Mouse (Mus musculus): ENCODE data around the gene Tgfa. TPM values are rescaled to one million over a fixed set of nuclear protein-coding genes. Genes with fewer than 3 reads are reported as not detected.

Tgfa gene
- polyA plus RNA-seq, 1 experiment, result 3.2 TPM

DNA sequence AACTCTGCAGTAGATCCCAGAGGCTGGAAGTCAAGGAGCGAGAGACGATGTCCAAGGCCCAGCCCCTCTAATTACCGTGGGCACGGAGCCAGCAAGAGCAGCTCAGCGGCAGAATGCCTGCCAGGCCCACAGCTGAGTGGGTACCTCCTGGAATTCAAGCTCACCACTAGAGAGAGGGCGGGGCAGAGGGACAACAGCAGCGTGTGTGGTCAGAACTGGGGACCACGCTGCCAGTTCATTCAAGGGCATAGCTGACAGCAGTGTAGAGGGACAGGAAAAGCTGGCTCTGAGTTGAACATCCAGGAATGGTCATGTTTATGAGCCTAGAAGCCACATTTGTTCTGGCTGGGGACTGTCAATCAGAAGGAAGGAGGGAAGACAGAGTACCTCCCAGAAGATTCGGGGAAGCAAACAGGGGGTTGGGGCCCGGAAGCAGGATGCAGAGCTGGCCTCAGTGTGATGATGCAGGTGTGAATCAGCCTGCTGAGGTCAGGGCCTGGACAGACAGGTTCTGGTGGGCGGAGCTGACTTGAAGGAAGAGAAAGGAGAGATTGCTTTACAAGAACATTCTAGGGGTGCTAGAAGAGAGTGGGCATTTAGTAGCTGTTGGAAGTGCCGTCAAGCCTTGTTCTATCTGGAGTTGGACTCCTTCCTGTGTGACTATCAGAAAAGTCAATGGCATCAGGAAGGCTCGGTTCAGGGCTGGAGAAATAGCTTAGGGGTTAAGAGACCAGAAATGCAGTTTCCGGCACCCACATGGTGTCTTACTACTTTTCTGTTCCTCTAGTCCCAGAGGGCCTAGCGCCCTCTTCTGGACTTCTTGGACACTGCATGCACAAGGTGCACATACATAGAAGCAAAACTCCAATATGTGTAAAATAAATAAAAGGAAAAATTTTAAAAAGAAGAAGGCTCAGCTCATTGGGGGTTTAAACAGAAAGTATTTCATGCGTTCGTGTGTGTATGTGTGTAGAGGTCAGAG lies 37.5 kb upstream of the Tgfa start:
- Histone ChIP-seq H3K36me3 (ENCODE audit: control insufficient read depth, insufficient read depth, low read length) (no peaks in the 10 kb centered on the region), H3K4me3 (ENCODE audit: insufficient read depth, low read depth, low read length) (no peak overlapping the region), H3K4me1 (ENCODE audit: control insufficient read depth, insufficient read depth, low read length) (no peaks in the 10 kb centered on the region), H3K27ac (ENCODE audit: insufficient read depth, low read depth, low read length) (no peak overlapping the region), H3K27me3 (replicated peaks; ENCODE audit: control insufficient read depth, insufficient read depth, low read length) (no peaks in the 10 kb centered on the region)
- no peak for TF ChIP-seq POLR2A (IDR thresholded peaks at IDR 0.05; ENCODE audit: low read depth, low read length)
- no peak for TF ChIP-seq CTCF (conservative IDR thresholded peaks at IDR 0.05; ENCODE audit: insufficient read depth, insufficient read length, low read depth, low read length)
- DNase-seq, result peak; percentile 43
- 49% methylated on average over 17 of the region's 17 CpGs for WGBS

DNA sequence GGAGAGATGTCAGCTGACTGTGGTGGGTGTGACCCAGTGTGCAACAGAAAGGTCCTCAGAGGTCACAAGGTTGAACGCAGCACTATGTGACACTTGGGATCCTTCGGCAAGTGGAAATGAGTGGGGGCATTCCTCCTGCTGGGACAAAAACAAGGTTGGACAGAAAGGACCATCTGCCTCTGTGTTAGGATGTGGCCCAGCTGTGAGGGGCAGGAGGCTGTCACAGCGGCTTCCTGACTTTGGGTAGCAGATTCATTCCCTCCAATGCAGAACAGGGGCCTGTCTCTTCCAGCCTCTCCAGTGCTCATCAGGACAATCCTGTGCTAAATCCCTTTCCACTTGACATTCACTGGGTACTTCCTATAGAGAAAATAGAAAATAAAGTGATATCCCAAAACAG lies 34.1 kb upstream of the Tgfa start:
- Histone ChIP-seq H3K27me3 (replicated peaks; ENCODE audit: control insufficient read depth, insufficient read depth, low read length) (no peaks in the 10 kb centered on the region), H3K36me3 (ENCODE audit: control insufficient read depth, insufficient read depth, low read length) (no peaks in the 10 kb centered on the region), H3K4me3 (ENCODE audit: insufficient read depth, low read depth, low read length) (no peak overlapping the region), H3K4me1 (ENCODE audit: control insufficient read depth, insufficient read depth, low read length) (no peaks in the 10 kb centered on the region), H3K27ac (ENCODE audit: insufficient read depth, low read depth, low read length) (no peak overlapping the region)
- TF ChIP-seq CTCF (conservative IDR thresholded peaks at IDR 0.05; ENCODE audit: insufficient read depth, insufficient read length, low read depth, low read length) (no peak), POLR2A (IDR thresholded peaks at IDR 0.05; ENCODE audit: low read depth, low read length) (no peak)
- 59% methylated on average over 3 of the region's 3 CpGs for whole genome bisulfite sequencing
- no peak for DNase-seq

DNA sequence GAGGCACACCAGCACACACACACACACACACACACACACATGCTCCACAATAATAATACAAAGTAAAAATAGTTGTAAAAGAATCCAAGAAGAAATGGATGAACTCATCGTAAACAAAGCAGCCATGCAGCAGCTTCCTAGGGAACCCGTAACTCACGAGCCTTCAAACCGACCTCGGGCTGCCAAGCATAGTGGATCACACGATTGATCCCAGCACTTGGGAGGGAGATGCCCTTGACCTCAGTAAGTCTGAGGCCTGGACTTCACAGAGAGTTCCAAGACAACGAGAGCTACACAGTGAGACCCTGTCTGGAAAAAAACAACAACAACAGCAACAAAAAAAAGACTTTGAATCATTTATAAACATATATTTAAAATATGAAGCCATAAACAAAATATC lies 33.4 kb upstream of the Tgfa start:
- TF ChIP-seq POLR2A (IDR thresholded peaks at IDR 0.05; ENCODE audit: low read depth, low read length), result no peak
- TF ChIP-seq CTCF (conservative IDR thresholded peaks at IDR 0.05; ENCODE audit: insufficient read depth, insufficient read length, low read depth, low read length), result no peak
- no peak overlapping the region for H3K27ac ChIP-seq (ENCODE audit: insufficient read depth, low read depth, low read length)
- H3K36me3 ChIP-seq (ENCODE audit: control insufficient read depth, insufficient read depth, low read length), result no peaks in the 10 kb centered on the region
- H3K27me3 ChIP-seq (replicated peaks; ENCODE audit: control insufficient read depth, insufficient read depth, low read length), result no peaks in the 10 kb centered on the region
- no peak for DNase-seq
- 32% methylated on average over 7 of the region's 7 CpGs for WGBS
- H3K4me1 ChIP-seq (ENCODE audit: control insufficient read depth, insufficient read depth, low read length), result no peaks in the 10 kb centered on the region
- no peak overlapping the region for H3K4me3 ChIP-seq (ENCODE audit: insufficient read depth, low read depth, low read length)

DNA sequence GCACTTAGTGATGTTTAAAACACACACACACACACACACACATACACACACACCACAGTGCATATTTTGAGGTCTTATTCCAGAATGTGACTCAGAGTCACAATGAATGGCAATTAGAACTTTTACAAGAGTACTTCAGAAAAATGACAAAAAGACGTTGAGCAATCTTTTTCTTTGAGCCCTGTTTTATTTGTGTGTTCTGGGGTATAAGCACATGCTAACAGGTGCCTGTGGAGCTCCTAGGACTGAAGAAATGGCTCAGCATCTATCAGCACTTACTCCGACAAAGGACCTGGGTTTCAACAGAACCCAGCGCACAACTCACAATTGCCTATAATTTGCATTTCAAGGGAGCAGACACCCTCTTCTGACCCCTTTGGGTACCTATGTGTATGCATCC lies 31.0 kb upstream of the Tgfa start:
- H3K36me3 ChIP-seq (ENCODE audit: control insufficient read depth, insufficient read depth, low read length), result no peaks in the 10 kb centered on the region
- no peak for DNase-seq
- WGBS, result 76% methylated on average over 3 of the region's 3 CpGs
- no peak overlapping the region for H3K27ac ChIP-seq (ENCODE audit: insufficient read depth, low read depth, low read length)
- no peak overlapping the region for H3K4me3 ChIP-seq (ENCODE audit: insufficient read depth, low read depth, low read length)
- TF ChIP-seq POLR2A (IDR thresholded peaks at IDR 0.05; ENCODE audit: low read depth, low read length) (no peak), CTCF (conservative IDR thresholded peaks at IDR 0.05; ENCODE audit: insufficient read depth, insufficient read length, low read depth, low read length) (no peak)
- H3K27me3 ChIP-seq (replicated peaks; ENCODE audit: control insufficient read depth, insufficient read depth, low read length), result no peaks in the 10 kb centered on the region
- H3K4me1 ChIP-seq (ENCODE audit: control insufficient read depth, insufficient read depth, low read length), result no peaks in the 10 kb centered on the region

DNA sequence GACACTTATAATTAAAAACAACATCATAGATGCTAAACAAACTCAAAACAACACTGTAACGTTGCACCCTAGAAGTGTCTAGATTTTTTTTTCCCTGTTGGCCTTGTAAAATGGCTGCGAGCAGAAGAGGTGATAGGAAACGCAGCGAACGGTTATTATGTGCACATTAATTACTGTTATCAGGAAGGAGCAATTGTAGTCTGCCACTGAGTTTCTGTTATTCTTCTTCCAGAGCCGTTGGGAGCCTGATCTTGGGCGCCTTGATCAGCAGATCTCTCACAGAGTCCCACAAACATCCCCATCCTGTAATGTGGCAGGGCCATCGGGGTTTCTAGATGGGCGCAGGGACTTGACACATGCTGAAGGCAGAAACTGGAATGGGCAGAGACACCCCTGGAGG lies 28.6 kb upstream of the Tgfa start:
- Histone ChIP-seq H3K27me3 (replicated peaks; ENCODE audit: control insufficient read depth, insufficient read depth, low read length) (no peaks in the 10 kb centered on the region), H3K27ac (ENCODE audit: insufficient read depth, low read depth, low read length) (no peak overlapping the region), H3K4me3 (ENCODE audit: insufficient read depth, low read depth, low read length) (no peak overlapping the region), H3K4me1 (ENCODE audit: control insufficient read depth, insufficient read depth, low read length) (no peaks in the 10 kb centered on the region), H3K36me3 (ENCODE audit: control insufficient read depth, insufficient read depth, low read length) (no peaks in the 10 kb centered on the region)
- DNase-seq, result no peak
- 81% methylated on average over 9 of the region's 9 CpGs for WGBS
- TF ChIP-seq CTCF (conservative IDR thresholded peaks at IDR 0.05; ENCODE audit: insufficient read depth, insufficient read length, low read depth, low read length), result no peak
- no peak for TF ChIP-seq POLR2A (IDR thresholded peaks at IDR 0.05; ENCODE audit: low read depth, low read length)

DNA sequence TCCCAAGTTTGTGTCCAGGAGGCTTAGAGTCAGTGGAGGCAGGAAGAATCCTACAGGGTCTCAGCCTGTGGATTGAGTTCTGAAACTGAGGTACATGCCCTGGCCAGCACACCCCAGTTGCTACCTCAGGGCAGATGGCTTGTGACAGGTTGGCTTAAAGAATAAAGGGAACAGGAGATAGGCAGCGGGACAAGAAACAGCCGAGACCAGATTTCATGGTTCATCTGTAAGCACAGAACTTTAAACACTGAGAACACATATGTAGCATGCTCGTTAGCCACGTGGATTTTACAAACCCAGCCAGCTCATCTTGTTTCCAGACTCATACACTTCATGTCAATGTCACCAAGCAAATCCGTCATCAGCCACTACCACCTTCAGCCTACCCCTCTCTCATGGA lies 27.2 kb upstream of the Tgfa start:
- 86% methylated on average over 5 of the region's 5 CpGs for WGBS
- Histone ChIP-seq H3K36me3 (ENCODE audit: control insufficient read depth, insufficient read depth, low read length) (no peaks in the 10 kb centered on the region), H3K27ac (ENCODE audit: insufficient read depth, low read depth, low read length) (no peak overlapping the region), H3K4me3 (ENCODE audit: insufficient read depth, low read depth, low read length) (no peak overlapping the region), H3K27me3 (replicated peaks; ENCODE audit: control insufficient read depth, insufficient read depth, low read length) (no peaks in the 10 kb centered on the region), H3K4me1 (ENCODE audit: control insufficient read depth, insufficient read depth, low read length) (no peaks in the 10 kb centered on the region)
- no peak for DNase-seq
- TF ChIP-seq POLR2A (IDR thresholded peaks at IDR 0.05; ENCODE audit: low read depth, low read length) (no peak), CTCF (conservative IDR thresholded peaks at IDR 0.05; ENCODE audit: insufficient read depth, insufficient read length, low read depth, low read length) (no peak)

DNA sequence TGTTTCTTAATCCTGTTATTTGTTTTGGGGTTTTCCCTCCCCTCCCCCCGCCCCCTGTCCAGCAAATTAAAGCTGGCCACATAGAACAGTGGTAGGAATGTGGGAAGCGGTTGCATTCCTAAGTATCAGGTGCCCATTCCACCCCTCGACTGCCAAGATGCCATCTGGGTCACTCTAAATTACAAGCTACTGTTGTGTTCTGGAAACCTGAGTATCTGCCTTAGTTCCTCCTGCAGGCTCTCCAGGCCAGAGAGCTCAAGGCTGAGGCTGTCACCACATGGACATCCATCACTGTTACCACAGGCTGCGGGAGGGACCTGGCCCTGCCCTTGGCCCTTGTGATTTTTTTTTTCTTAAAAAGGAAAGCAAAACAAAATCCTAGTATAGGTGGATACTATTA lies 25.9 kb upstream of the Tgfa start:
- H3K36me3 ChIP-seq (ENCODE audit: control insufficient read depth, insufficient read depth, low read length), result no peaks in the 10 kb centered on the region
- no peak for DNase-seq
- H3K4me1 ChIP-seq (ENCODE audit: control insufficient read depth, insufficient read depth, low read length), result no peaks in the 10 kb centered on the region
- no peak for TF ChIP-seq CTCF (conservative IDR thresholded peaks at IDR 0.05; ENCODE audit: insufficient read depth, insufficient read length, low read depth, low read length)
- TF ChIP-seq POLR2A (IDR thresholded peaks at IDR 0.05; ENCODE audit: low read depth, low read length), result no peak
- H3K27me3 ChIP-seq (replicated peaks; ENCODE audit: control insufficient read depth, insufficient read depth, low read length), result no peaks in the 10 kb centered on the region
- WGBS, result 43% methylated on average over 4 of the region's 4 CpGs
- no peak overlapping the region for H3K27ac ChIP-seq (ENCODE audit: insufficient read depth, low read depth, low read length)
- H3K4me3 ChIP-seq (ENCODE audit: insufficient read depth, low read depth, low read length), result no peak overlapping the region

All from kidney, adult 2 months (tissue).